Mouse (Mus musculus) cerebellum, postnatal 4 days (tissue): ENCODE data around the gene Ntrk3.

Experiments used
- DNase-seq, 2 experiments: peaks; one replicate each; pipeline ENCODE4 v3.0.0; 2022; ENCODE audit warnings: low spot score in 2 of 2, mixed read lengths in 1 of 2

Gene Ntrk3

GRCm38 (mm10) chr7:78579461-78580234 is 158.2 kb downstream of the Ntrk3 start:
- DNase-seq = peak in 1 of 2 experiments; percentile 74

DNA sequence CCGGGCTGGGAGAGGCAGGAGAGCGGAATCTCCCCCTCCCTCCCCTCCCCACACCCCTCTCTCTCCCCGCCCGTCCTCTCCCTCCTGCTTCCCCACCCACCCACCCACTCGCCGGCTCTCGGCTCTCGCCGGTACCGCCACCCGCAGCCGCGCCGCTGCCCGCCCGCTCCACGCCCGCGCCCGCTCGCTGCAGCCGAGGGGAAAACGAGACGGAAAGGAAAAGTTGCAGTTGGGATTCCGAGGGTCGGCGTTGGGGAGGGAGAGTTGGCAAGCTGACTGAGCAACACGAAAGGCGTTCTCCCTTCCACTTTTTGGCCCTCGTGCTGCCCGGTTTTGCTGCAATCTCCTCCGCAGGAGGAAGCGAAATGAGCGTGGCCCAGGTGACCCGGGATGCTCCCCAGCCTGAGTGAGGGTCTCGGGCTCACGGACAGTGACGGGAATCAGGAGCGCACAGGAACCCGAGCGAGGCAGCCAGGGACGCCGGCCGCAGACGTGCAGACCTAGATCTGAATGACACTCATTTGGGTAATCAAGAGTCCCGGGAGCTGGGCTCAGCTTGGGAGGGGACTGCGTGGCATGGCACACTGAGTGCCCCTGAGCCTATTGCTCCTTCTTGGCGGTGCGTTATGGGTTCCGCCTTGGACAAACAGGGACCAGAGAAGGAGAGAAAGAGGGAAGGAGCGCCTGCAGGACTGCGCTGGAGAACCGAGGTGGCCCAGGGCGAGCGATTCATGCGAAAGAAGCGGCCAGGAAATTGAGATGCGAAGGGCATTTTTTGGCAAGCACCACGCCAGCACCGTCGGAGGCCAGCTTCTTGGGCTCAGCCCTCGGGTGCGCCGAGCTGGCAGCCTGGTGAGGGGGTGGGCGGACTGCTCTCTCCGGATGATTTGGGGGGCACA is 159.1 kb downstream of the Ntrk3 start:
- peak in 1 of 2 experiments; percentile 46 for DNase-seq

- DNase-seq = peak in 1 of 2 experiments; percentile 43
Measured at GRCm38 (mm10) chr7:78578111-78578460, 159.7 kb downstream of the Ntrk3 start.

- DNase-seq = peak in 1 of 2 experiments; percentile 38
Measured at GRCm38 (mm10) chr7:78577462-78578110, 160.2 kb downstream of the Ntrk3 start.

DNA sequence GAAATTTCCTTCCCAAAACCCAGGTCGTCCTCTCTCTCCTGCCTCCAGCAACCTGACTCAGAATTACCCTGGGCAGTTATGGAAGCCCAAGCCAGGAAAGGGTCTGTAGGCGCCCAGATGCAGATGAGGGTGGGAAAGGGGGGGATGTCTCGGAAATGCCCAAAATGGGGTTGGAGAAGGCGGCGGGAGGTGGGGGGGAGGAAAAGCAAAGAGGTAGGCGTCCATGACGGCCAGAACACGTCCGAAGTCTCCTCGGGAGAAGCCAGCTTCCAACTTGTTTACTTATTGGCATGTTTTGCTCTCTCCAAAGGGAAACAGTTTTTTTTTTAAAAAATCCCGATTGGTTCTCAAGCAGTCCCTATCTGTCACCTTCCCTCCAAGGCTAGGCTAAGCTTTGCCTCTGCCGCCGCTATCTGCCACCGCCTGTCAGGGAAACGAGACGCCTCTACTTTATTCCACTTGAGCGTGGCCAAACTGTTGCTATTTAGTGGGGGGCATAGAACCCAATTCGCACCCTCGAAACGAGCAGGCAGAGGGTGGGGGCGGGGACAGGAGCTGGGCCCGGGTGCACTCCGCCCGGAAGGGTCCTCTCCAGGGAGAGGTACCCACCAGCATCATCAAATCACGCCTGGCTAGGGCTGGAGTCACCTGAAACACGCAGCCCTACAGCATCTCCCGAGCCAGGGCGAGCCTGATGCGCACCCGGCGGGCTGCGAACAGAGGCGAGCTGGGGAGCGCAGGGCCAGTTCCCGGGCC is 160.9 kb downstream of the Ntrk3 start:
- peak in 1 of 2 experiments; percentile 41 for DNase-seq

GRCm38 (mm10) chr7:78576169-78576568 is 161.6 kb downstream of the Ntrk3 start:
- DNase-seq = no peak

GRCm38 (mm10) chr7:78575556-78575955 is 162.3 kb downstream of the Ntrk3 start:
- DNase-seq = no peak

DNA sequence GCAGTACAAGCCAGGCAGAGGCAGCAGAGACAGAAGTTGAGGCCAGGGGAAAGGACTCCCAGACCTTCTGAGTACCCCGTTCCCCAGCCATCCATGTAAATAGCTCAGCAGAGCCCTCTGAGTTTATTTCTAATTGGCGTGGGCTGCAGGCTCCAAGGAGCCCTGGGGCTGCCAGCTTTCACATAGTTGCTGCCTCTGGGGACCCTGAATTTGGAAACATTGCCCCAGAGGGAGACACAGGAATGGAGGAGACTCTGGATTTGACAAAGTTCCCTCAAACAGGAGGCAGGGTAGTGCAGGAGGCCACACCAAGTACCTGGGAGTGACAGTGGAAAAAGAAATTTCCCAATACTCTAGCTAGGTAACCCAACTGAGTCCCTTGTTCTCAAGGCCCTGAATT is 166.6 kb downstream of the Ntrk3 start:
- no peak for DNase-seq

GRCm38 (mm10) chr7:78569255-78569618 is 168.6 kb downstream of the Ntrk3 start:
- DNase-seq = no peak

DNA sequence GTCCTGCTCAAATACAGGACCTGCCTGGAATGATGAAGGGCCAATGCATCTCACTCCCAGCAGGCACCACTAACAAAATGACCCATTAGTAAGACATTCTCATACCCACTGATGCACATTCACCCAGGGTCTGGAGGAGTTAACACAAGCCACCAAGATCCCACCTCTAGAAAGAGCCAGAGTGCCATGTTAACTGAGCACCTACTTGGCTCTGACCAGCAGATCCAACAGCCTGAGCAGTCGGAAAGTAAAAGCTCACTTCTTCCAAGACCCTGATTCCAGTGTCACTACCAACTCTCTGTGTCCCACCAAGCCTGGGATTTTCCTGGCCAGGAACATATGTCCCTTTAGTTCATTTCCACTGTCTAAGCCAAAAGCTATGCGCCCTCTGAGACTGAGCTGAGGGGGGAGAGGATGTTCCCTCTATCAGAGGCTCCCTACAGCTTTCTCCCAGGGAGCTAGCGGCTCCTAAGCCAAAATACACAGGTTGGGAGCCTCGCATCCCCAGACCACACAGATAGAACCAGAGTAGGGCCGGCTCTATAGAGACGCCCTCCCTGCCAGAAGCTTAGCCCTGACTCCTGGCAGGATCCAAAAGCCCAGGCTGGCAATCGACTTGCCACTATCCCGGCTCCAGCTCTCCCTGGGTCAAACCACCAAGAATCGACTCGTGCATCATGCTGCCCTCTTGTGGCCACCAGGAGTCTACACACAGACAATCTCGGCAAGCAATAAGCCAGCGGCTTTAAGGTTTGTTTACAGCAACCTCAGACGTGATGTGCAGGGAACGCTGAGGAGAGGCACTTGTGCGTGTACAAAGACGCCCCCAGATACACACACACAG is 169.2 kb downstream of the Ntrk3 start:
- peak; percentile 62 to 77 for DNase-seq

GRCm38 (mm10) chr7:78566617-78567016 is 171.2 kb downstream of the Ntrk3 start:
- no peak for DNase-seq

DNA sequence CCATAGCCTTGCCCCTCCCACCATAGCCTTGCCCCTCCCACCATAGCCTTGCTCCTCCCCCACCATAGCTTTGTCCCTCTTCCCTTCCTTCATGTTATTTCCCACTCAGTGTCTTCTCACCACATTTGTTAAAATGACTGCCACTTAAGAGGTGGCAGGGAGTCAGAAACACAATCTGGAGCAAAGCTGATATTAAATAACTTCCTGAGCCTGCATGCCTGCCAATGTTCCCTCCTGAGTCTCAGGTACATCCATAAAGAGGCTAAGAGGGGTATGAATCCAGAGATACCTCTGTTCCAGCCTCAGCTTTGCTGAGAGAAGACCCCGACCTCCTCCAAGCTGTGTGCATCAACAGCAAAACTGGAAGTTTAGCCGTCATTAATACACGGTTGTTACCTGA is 172.4 kb downstream of the Ntrk3 start:
- DNase-seq = no peak

- no peak for DNase-seq
Measured at GRCm38 (mm10) chr7:78558503-78558902, 179.3 kb downstream of the Ntrk3 start.

DNA sequence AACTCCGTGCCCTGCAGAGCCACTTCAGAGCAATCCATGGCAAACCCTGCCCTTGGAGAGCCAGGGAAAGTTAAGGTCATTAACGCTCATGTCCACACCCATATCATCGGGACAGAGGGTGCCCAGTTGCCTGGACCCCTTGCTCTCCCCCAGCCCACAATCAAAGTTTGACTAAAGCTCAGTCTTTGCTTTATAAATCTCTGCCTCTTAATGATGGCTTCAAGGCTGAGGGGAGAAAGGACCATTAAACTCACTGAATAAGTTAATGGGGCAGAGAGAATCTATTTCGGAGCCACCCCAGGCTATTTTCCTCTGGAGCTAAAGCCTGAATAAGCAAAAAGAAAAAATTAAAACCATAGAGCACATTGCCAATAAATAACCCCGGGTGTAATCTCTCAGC is 182.3 kb downstream of the Ntrk3 start:
- no peak for DNase-seq

GRCm38 (mm10) chr7:78549461-78549860 is 188.4 kb downstream of the Ntrk3 start:
- DNase-seq = no peak

- DNase-seq = no peak
Measured at GRCm38 (mm10) chr7:78548721-78549120, 189.1 kb downstream of the Ntrk3 start.

DNA sequence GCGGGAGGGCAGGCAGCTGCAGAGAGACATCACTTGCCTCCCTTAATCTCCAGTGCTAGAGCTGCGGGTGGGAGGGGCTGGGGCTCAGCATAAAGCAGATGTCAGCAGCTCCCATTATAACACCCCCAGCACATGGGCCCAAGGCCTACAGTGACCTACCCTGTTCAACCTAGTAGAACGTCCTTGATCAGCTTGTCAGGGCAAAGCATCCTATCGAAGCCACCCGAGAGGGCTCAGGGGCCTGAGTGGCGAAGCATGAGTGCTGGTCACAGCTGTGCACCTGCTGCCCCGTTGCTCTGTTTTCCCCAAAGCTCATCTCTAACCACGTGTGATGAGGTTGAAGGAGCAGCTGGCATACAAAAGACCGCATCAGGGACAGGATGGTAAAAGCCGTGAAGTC is 191.3 kb downstream of the Ntrk3 start:
- DNase-seq = no peak

GRCm38 (mm10) chr7:78542468-78542867 is 195.3 kb downstream of the Ntrk3 start:
- no peak for DNase-seq

- no peak for DNase-seq
Measured at GRCm38 (mm10) chr7:78530286-78530685, 207.5 kb downstream of the Ntrk3 start.

GRCm38 (mm10) chr7:78528008-78528407 is 209.8 kb downstream of the Ntrk3 start:
- no peak for DNase-seq

- DNase-seq = no peak
Measured at GRCm38 (mm10) chr7:78527564-78527963, 210.2 kb downstream of the Ntrk3 start.
